In genomic region chr12:28407656-28408405, GRCm38 (mm10) we compare ENCODE assay signal across 31 mouse cellular contexts.
DNase-seq lines count a peak whose midpoint lies in the region; ATAC-seq and TF ChIP-seq lines count a peak whose summit lies in the region.
"Had no signal": no experiment of that assay in that cellular context is flagged by ENCODE, and none has a peak within 500 bp of the region (broad histone marks: within the 10 kb centered on the region; RNA-seq: fewer than 3 reads in every experiment).

No protein-coding gene starts in this region.

- no peaks in the 10 kb centered on the region for H3K36me3 ChIP-seq in hindbrain, embryonic 10.5 days
- H3K36me3 ChIP-seq in hindbrain, postnatal 0 days (ENCODE audit: insufficient read depth, low read length): no peaks in the 10 kb centered on the region
- H3K36me3 ChIP-seq: embryonic facial prominence, embryonic 13.5 days; heart, embryonic 10.5 days; heart, embryonic 15.5 days; hindbrain, embryonic 13.5 days; limb, embryonic 13.5 days; liver, embryonic 12.5 days; midbrain, embryonic 10.5 days; neural tube, embryonic 12.5 days had no signal

- H3K9me3 ChIP-seq in hindbrain, embryonic 10.5 days: peaks cover 16% of the 10 kb centered on the region; the same call in 1 of the 2 replicates
- peaks cover 4% of the 10 kb centered on the region; the same call in 1 of the 2 replicates for H3K9me3 ChIP-seq in hindbrain, postnatal 0 days (ENCODE audit: low read length)
- H3K9me3 ChIP-seq: heart, embryonic 10.5 days; heart, embryonic 15.5 days had no signal

- 75% methylated on average over 10 of the region's 10 CpGs for WGBS in hindbrain, embryonic 10.5 days
- WGBS in hindbrain, postnatal 0 days: 84% methylated on average over 10 of the region's 10 CpGs

- DNase-seq in hindbrain, embryonic 10.5 days (ENCODE audit: low spot score): peak; percentile 36
- no peak for DNase-seq in hindbrain, postnatal 0 days (ENCODE audit: low spot score)
- peak; percentile 69 for DNase-seq in embryo, embryonic 11 days
- peak; percentile 67 for DNase-seq in hindlimb bud, embryonic 11.5 days (ENCODE audit: extremely low spot score, low read depth, low spot score)
- DNase-seq in mesoderm, embryonic 11.5 days (ENCODE audit: low read depth, low spot score): peak; percentile 17
- DNase-seq in urinary bladder, postnatal 36 days (ENCODE audit: low spot score in 2 of 2): no peak
- DNase-seq in kidney, postnatal 25 days: no peak
- DNase-seq: adrenal gland, postnatal 14 days; cerebellum, adult 11-12 months; cerebellum, adult 9-11 months; forebrain, postnatal 0 days; gastrocnemius, postnatal 10 days; heart, postnatal 36 days; kidney, adult 18-20 months; layer of hippocampus, postnatal 36 days; liver, postnatal 0 days; lung, postnatal 4 days; thymus, adult 2 months; thymus, postnatal 4 days had no signal

- H3K9ac ChIP-seq in hindbrain, postnatal 0 days (replicated peaks; ENCODE audit: low read length): no peak overlapping the region
- H3K9ac ChIP-seq: embryonic facial prominence, embryonic 13.5 days; forebrain, postnatal 0 days; heart, embryonic 15.5 days; hindbrain, embryonic 13.5 days; limb, embryonic 13.5 days; liver, embryonic 12.5 days; liver, postnatal 0 days; neural tube, embryonic 12.5 days had no signal

- H3K4me3 ChIP-seq in hindbrain, embryonic 10.5 days: no peak overlapping the region
- no peak overlapping the region for H3K4me3 ChIP-seq in hindbrain, postnatal 0 days (ENCODE audit: low read length)
- H3K4me3 ChIP-seq: embryonic facial prominence, embryonic 13.5 days; heart, embryonic 10.5 days; heart, embryonic 15.5 days; hindbrain, embryonic 13.5 days; limb, embryonic 13.5 days; liver, embryonic 12.5 days; midbrain, embryonic 10.5 days; neural tube, embryonic 12.5 days had no signal

- 0 out of 2 replicates have a peak, but pooled peaks cover 5% of the 10 kb centered on the region for H3K4me1 ChIP-seq in hindbrain, embryonic 10.5 days (replicated peaks)
- H3K4me1 ChIP-seq in hindbrain, postnatal 0 days (ENCODE audit: insufficient read depth, low read length): no peaks in the 10 kb centered on the region
- H3K4me1 ChIP-seq: heart, embryonic 10.5 days; heart, embryonic 15.5 days; hindbrain, embryonic 13.5 days; liver, embryonic 12.5 days; midbrain, embryonic 10.5 days; neural tube, embryonic 12.5 days had no signal

- H3K27me3 ChIP-seq in hindbrain, embryonic 10.5 days (ENCODE audit: insufficient read depth, poor library complexity, severe bottlenecking): no peaks in the 10 kb centered on the region
- H3K27me3 ChIP-seq in hindbrain, postnatal 0 days (ENCODE audit: insufficient read depth, low read length): no peaks in the 10 kb centered on the region
- H3K27me3 ChIP-seq: embryonic facial prominence, embryonic 13.5 days; heart, embryonic 15.5 days; limb, embryonic 13.5 days; liver, embryonic 12.5 days; neural tube, embryonic 12.5 days had no signal

- TF ChIP-seq CTCF in hindbrain, postnatal 0 days (IDR thresholded peaks at IDR 0.05; ENCODE audit: low read depth): no peak

- no peak overlapping the region for H3K4me2 ChIP-seq in hindbrain, postnatal 0 days (ENCODE audit: low read depth, low read length)
- H3K4me2 ChIP-seq: embryonic facial prominence, embryonic 13.5 days; heart, embryonic 15.5 days; hindbrain, embryonic 13.5 days; limb, embryonic 13.5 days; liver, embryonic 12.5 days; neural tube, embryonic 12.5 days had no signal

- no peak for ATAC-seq in hindbrain, postnatal 0 days
- ATAC-seq: forebrain, postnatal 0 days; liver, embryonic 12.5 days; liver, postnatal 0 days; lung, postnatal 0 days; midbrain, embryonic 16.5 days; Patski had no signal

- no peak overlapping the region for H3K27ac ChIP-seq in hindbrain, embryonic 10.5 days
- H3K27ac ChIP-seq in hindbrain, postnatal 0 days: no peak overlapping the region
- H3K27ac ChIP-seq: embryonic facial prominence, embryonic 13.5 days; heart, embryonic 10.5 days; heart, embryonic 15.5 days; hindbrain, embryonic 13.5 days; kidney, postnatal 0 days; limb, embryonic 13.5 days; liver, embryonic 12.5 days; midbrain, embryonic 10.5 days; neural tube, embryonic 12.5 days had no signal

Comparison
In these comparisons a context has a peak if more than half of its experiments do, and no peak if none do; other contexts are left out.
1. DNase-seq: peak in hindbrain, embryonic 10.5 days (single experiment), embryo, embryonic 11 days (single experiment), hindlimb bud, embryonic 11.5 days (single experiment) and mesoderm, embryonic 11.5 days (single experiment); none in hindbrain, postnatal 0 days (single experiment), urinary bladder, postnatal 36 days (0 of 2) and kidney, postnatal 25 days (0 of 2).